Mouse (Mus musculus): ENCODE results near the gene Agtpbp1.

DNA sequence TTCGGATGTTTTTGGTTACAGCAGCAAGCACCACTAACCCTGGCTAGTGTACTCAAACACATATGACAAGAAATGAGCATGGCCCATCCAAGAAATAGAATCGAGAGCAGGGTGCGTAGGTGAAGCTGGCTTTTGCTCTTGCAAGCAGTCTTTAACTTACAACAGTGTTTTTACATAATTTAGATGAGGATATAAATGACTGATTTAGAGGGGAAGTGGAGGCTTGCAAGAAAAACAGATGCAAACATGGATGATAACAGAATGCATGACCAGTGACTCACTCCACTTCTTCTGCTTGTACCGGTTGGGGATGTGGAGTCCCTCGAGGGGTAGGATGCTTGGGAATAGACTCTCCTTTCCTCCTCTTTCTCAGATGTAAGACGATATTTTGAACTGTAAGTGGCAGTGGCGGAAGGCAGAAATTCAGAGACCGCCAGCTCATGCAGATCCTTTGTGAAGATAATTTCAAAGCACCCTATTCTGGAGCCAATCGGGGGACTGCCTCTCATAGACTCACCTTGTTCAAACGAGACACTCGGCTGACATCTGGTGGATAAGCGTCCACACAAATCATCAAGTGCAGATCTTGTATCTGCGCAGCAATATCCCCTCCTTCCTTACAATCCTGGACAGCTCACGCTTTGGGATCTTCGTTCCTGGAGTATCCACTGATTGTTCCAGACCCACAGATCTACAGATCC lies 168.3 kb downstream of the Agtpbp1 start:
- TF ChIP-seq CTCF (IDR thresholded peaks at IDR 0.05; ENCODE audit: control insufficient read depth, insufficient read depth, insufficient replicate concordance, low read depth, low read length) (no peak), POLR2A (IDR thresholded peaks at IDR 0.05; ENCODE audit: control insufficient read depth, low read depth, low read length) (no peak)
